Mouse (Mus musculus) embryonic stem cell, embryonic (primary cell): ENCODE measurements around the gene Ptpro.

Experiments
- CTCF ChIA-PET, 4 experiments: fragments of 300-600 bp in 2 of 4; fragments of 350-600 bp in 2 of 4; sonication (Branson Sonifier 250); formaldehyde crosslinking; loops; one replicate each; lab custom pipeline; 2022; ENCODE audit warnings: inconsistent platforms in 2 of 4; lab: Charles Lee
- POLR2A ChIA-PET, 4 experiments: fragments of 300-600 bp in 2 of 4; fragments of 350-600 bp in 2 of 4; sonication (Branson Sonifier 250); formaldehyde crosslinking; loops; one replicate each; lab custom pipeline; 2022; ENCODE audit warnings: antibody characterized with exemption in 4 of 4, inconsistent platforms in 1 of 4; lab: Charles Lee

Ptpro gene

GRCm38 (mm10) chr6:137286376-137286775 lies 34.3 kb downstream of the Ptpro start:
- CTCF ChIA-PET = no interaction called here
- POLR2A ChIA-PET = no interaction called here

- POLR2A ChIA-PET = no interaction called here
Measured at GRCm38 (mm10) chr6:137287788-137288187, 35.7 kb downstream of the Ptpro start.

GRCm38 (mm10) chr6:137288264-137288663 lies 36.1 kb downstream of the Ptpro start:
- POLR2A ChIA-PET = no interaction called here
- CTCF ChIA-PET = no interaction called here

More at GRCm38 (mm10) chr6:137287788-137288187, 35.7 kb downstream of the Ptpro start:
- CTCF ChIA-PET = interaction anchor here in 1 of 4 experiments (0.6 kb wide), 1 partner anchor 425 kb away, joined by 4 read pairs; no protein-coding TSS in a partner anchor

GRCm38 (mm10) chr6:137292421-137292820 lies 40.3 kb downstream of the Ptpro start:
- ChIA-PET POLR2A (no interaction called here), CTCF (no interaction called here)

- POLR2A ChIA-PET = no interaction called here
- CTCF ChIA-PET = no interaction called here
Measured at GRCm38 (mm10) chr6:137294973-137295820, 43.1 kb downstream of the Ptpro start.

GRCm38 (mm10) chr6:137302561-137302960 lies 50.4 kb downstream of the Ptpro start:
- ChIA-PET POLR2A (interaction anchor here in 1 of 4 experiments (1.2 kb wide), 1 partner anchor 9 kb away, joined by 3 read pairs; no protein-coding TSS in a partner anchor), CTCF (no interaction called here)

GRCm38 (mm10) chr6:137303824-137304223 lies 51.7 kb downstream of the Ptpro start:
- CTCF ChIA-PET = no interaction called here
- POLR2A ChIA-PET = interaction anchor here in 2 of 4 experiments (0.5 to 1.2 kb wide), 2 partner anchors 8 kb away, joined by 3 read pairs; no protein-coding TSS in a partner anchor

- CTCF ChIA-PET = interaction anchor here in 1 of 4 experiments (1.4 kb wide), 1 partner anchor 123 kb away, joined by 3 read pairs; no protein-coding TSS in a partner anchor
Measured at GRCm38 (mm10) chr6:137315265-137315664, 63.1 kb downstream of the Ptpro start.

GRCm38 (mm10) chr6:137316358-137316757 lies 64.2 kb downstream of the Ptpro start:
- CTCF ChIA-PET = interaction anchor here in 1 of 4 experiments (1.4 kb wide), 1 partner anchor 125 kb away, joined by 3 read pairs; no protein-coding TSS in a partner anchor
- POLR2A ChIA-PET = interaction anchor here in 2 of 4 experiments (0.6 to 1.5 kb wide), 2 partner anchors 48 to 115 kb away, joined by 3 read pairs; no protein-coding TSS in a partner anchor

More at GRCm38 (mm10) chr6:137315265-137315664, 63.1 kb downstream of the Ptpro start:
- POLR2A ChIA-PET = interaction anchor here in 2 of 4 experiments (0.5 to 0.6 kb wide), 2 partner anchors 89 to 333 kb away, joined by 3 to 4 read pairs; no protein-coding TSS in a partner anchor

GRCm38 (mm10) chr6:137317509-137317908 lies 65.4 kb downstream of the Ptpro start:
- POLR2A ChIA-PET = no interaction called here

GRCm38 (mm10) chr6:137318242-137318861 lies 66.2 kb downstream of the Ptpro start:
- ChIA-PET CTCF (no interaction called here), POLR2A (no interaction called here)

More at GRCm38 (mm10) chr6:137317509-137317908, 65.4 kb downstream of the Ptpro start:
- CTCF ChIA-PET = no interaction called here

- CTCF ChIA-PET = no interaction called here
Measured at GRCm38 (mm10) chr6:137319658-137320057, 67.5 kb downstream of the Ptpro start.

GRCm38 (mm10) chr6:137327718-137328117 lies 75.6 kb downstream of the Ptpro start:
- POLR2A ChIA-PET = interaction anchor here in 1 of 4 experiments (0.7 kb wide), 1 partner anchor 59 kb away, joined by 3 read pairs; no protein-coding TSS in a partner anchor
- CTCF ChIA-PET = interaction anchor here in 1 of 4 experiments (0.6 kb wide), 1 partner anchor 135 kb away, joined by 3 read pairs; no protein-coding TSS in a partner anchor

More at GRCm38 (mm10) chr6:137319658-137320057, 67.5 kb downstream of the Ptpro start:
- POLR2A ChIA-PET = interaction anchor here in 1 of 4 experiments (0.7 kb wide), 1 partner anchor 466 kb away, joined by 3 read pairs; no protein-coding TSS in a partner anchor

GRCm38 (mm10) chr6:137328228-137328627 lies 76.1 kb downstream of the Ptpro start:
- ChIA-PET CTCF (interaction anchor here in 1 of 4 experiments (0.6 kb wide), 1 partner anchor 135 kb away, joined by 3 read pairs; no protein-coding TSS in a partner anchor), POLR2A (no interaction called here)

- POLR2A ChIA-PET = no interaction called here
Measured at GRCm38 (mm10) chr6:137330782-137331181, 78.7 kb downstream of the Ptpro start.

GRCm38 (mm10) chr6:137331826-137332225 lies 79.7 kb downstream of the Ptpro start:
- POLR2A ChIA-PET = no interaction called here
- CTCF ChIA-PET = no interaction called here

More at GRCm38 (mm10) chr6:137330782-137331181, 78.7 kb downstream of the Ptpro start:
- CTCF ChIA-PET = no interaction called here

- POLR2A ChIA-PET = no interaction called here
- CTCF ChIA-PET = no interaction called here
Measured at GRCm38 (mm10) chr6:137339071-137339470, 87.0 kb downstream of the Ptpro start.

GRCm38 (mm10) chr6:137343688-137344441 lies 91.7 kb downstream of the Ptpro start:
- ChIA-PET CTCF (no interaction called here), POLR2A (no interaction called here)
